Mouse (Mus musculus): ENCODE data around the gene Capn10.
A peak's percentile ranks its signal among the peaks of the same experiment; 100 is the strongest.
"Not testable (repeated sequence)": the region's sequence is repeated elsewhere in the genome, so short reads cannot be mapped to it uniquely, and the experiment has no call there.

The Capn10 gene

DNA sequence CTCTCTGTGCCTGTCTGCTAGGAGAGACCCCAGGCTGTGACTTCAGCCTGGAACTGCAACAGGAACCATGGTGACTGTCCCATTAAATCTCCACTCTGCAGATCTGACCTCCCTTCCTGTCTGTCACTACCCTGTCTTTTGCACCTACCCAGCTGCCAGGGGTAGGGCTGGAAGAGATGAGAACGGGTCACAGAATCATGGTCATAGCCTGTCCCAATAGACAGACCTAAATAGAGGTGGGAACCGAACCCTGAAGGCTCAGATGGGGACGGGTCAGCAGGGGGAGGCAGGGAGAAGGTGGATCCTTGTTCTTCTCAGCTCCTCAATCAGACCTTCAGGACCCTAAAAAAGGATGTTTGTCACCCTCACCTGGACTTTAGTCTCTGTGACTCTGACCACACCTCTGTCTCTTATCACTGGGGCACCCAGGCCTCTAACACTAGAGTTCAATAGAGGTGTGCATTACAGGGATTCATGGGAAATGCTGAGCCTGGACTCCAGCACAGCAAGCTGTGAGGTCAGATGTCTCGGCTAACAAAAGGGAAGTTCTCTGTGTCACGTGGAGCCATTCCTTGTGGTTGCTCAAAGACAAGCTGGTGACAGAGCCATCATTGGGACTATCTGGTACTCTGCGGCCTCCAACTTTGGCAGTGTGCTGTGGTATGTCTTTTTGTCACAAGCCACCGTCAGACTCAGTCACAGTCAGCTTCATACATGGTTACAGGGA is 13.5 kb upstream of the Capn10 start:
- DNase-seq, result peak; percentile 42

DNA sequence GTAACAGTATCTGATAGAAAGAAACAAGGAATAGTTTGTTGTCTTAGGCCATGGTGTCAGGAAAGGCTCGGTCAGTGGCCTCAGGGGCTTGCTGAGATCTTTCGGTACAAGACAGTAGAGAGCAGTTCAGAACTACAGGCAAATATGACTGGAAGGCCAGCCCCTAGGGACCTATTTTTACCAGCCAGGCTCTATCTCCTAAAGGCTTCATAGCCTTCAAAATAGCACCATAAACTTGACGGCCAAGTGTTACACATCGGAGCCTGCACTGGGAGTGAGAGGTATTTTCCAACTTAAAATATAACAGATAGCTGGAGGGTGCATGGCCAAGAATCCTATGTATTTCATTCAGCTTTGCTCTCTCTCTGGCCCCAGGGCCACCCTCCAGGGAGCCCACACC is 12.7 kb upstream of the Capn10 start:
- DNase-seq, result no peak

DNA sequence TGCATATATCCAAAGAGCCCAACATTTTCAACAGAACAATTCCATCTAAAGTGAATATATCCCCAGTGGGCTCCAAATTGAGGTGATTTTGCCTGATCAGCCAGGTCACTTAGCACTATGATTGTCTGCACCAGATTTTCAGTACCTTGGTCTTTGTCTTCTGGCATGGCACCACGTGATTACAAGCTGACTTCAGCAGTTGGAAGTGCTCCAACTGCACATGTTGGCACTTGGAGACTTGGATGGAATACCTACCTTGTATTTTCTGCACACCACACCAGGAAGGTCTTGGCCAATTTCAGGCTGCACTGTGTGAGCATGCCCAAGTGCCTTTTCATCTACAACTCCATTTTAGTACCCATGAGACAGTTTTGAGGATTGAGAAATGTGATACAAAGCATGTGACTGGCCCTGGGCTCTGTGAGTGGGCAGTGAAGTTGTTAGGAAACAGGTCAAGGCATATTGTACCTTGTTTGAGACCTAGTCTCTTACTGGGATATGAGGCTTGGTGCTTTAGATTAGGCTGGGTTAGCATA is 3.9 kb upstream of the Capn10 start:
- DNase-seq, result no peak

DNA sequence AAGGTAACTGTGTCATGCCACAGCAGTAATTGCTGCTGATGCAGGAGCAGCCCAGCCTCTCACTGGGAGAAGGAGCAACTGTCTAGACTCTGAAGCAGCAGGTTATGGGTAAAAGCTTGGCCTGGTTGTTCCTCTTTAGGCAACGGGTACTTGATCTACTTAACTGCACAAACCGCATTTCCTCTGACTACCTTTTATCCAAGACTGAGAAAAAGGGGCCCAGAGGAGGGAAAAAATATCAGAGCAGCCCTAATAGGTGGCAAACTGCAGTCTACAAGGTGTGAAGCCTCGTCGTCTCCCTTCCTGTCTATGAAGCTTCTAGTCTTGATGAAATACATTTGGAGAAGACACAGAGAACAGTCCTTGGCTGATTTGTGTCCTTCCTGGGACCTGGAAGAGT is 565 bp upstream of the Capn10 start:
- DNase-seq, result no peak

DNA sequence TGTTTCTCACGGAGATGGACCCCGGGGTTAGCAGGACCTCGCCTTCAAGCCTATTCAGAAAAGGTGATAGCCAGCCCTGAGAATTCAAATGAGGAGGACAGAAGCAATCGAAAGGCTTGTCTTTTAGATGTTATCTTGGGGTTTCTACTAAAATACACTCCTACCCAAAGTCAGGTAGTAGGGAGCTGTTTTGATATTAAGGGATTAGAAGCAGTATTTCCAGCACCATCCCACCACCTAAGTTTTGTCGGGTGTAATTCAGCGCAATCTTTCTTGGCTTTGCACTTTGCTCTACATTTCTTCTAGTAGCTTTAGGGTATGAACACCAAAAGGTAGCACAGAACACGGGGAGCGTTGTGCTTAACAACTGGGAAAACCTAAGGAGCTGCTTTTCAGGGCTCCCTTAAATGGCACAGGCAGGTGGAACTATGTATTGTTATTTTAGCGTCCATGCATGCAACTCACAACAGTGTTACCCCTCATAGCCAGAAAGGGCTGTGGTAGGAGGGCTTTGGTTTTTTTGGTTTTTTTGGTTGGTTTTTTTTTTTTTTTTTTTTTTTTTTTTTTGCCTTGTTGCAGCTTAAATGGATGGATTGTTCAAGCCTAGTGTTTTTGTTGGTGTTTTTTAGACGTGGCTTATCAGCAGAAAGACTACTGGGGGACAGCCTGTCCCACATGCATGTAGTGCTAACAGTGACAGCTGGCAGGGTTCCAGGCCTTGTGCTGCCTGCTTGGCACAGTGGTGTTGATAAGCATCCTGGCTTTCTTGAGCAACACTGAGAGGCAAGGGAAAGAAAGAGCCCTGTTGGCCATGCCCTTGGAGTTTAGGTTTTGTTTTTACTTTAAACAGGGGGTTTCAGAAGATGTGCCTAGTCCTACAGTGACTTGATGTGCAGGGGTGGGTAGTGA is 1.1 kb downstream of the Capn10 start:
- peak; percentile 66 for DNase-seq

DNA sequence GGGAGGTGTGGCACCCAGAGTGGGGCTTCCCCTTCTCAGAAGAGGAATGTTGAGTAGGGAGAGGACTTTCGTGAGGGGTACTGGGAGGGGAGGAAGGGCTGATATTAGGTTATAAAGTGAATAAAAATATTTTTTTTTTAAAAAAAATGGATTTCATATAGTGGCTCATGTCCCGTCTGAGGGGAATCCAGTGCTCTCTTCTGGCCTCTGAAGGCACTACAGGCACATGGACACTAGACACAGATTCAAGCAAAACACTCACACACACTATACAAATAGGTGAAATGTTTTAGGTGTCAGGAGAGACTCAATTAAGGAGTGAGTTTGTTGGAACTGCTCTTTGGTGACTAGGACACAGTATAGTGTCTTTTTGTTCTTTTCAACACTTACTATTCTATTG is 1.8 kb downstream of the Capn10 start:
- DNase-seq, result no peak

DNA sequence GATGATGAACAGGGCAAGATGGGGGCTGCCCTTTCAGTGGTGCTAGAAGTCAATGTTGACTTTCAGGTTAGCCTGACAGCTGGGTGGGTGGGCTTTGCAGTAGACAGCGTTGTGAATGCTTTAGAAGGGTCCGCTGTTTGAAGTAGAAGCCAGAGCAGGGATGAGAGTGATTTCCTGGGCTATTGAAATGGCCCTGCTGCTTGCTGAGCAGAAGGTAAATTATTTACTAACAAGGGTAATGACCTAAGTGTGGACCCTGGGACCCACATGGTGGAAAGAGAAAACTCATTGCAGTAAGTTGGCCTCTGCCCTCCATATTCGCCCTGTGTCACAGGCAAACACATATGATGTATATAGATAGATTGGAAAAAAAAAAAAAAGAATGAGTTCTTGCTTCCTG is 2.3 kb downstream of the Capn10 start:
- DNase-seq, result no peak

DNA sequence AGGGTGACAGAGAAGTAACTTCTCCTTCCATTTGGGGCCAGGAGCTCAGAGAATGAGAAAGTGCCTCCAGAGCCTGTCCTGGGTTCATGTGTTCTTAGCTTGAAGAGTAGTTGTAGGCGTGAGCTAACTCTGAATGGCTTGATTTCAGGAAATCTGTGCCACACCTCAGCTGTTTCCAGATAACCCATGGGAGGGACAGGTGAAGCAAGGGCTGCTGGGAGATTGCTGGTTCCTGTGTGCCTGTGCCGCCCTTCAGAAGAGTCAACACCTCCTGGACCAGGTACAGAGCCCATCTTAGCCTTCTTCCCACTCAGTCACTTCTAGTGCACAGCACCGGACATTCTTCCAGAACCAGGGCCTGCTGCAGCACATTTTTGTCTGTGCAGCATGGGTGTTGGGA is 3.6 kb downstream of the Capn10 start:
- no peak for DNase-seq

DNA sequence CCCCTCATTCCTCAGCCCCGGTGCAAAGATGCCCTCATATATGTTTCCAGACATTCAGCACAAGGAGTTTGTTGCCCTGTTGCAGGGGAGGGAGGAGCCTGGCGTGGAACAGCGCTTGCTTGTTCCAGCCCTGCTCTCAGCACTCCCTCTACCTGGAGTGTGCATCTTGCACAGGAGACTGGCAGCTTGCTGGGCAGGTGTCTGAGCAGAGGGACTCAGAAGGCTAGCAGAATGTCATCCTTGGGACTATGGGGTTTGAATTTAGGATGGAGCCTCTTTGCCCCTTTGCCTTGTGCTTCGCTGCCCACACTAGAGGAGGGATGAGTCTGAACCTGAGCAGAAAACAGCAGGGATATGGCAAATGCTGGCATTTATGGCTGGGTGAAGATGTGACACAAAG is 5.6 kb downstream of the Capn10 start:
- no peak for DNase-seq

DNA sequence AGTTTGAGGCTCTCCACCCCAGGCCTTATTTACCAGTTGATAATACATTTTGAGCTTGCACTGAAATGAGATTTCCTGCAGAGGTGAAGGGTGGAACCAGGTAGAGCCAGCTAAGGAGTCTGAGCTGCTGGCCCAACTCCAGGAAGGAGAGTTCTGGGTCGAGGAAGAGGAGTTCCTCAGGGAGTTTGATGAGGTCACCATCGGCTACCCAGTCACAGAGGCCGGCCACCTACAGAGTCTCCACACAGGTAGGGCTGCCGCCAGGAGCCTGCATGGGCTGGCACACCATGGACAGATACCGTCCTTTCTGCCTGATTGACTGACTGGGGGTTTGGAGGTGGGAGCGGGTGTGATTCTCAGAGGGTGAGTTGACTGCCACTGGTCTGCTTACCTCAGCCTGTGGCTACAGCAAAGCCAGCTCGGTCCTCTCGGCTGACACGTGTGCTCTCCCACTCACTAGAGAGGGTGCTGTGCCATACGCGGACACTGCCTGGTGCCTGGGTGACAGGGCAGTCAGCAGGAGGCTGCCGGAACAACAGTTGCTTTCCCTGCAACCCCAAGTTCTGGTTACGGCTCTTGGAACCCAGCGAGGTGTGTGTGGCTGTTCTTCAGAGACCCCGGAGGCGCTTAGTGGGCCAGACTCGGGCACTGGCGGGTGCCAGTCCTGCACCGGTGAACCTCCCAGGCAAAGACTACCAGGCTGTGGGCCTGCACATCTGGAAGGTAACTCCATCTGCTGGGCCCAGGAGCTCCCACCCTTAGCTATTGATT is 9.2 kb downstream of the Capn10 start:
- no peak for DNase-seq

DNA sequence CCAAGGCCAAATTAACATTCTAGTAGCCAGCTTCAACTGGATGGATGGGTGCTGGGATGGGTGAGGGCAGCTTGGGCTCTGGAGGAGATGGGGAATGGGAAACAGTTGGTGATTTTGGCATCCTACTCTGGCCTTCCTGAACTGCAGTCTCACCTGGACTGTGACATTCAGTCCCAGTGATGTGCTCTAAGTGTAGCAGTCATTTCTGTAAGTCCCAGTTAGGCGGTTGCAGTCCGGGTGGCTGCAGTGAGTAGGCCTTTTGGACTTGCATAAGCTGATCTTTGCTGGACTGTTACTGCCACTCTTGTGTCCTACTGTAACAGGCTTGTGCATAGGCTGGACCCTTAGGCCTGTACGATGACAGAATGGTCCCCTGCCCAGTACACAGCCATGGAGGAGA is 13.8 kb downstream of the Capn10 start:
- DNase-seq, result no peak

DNA sequence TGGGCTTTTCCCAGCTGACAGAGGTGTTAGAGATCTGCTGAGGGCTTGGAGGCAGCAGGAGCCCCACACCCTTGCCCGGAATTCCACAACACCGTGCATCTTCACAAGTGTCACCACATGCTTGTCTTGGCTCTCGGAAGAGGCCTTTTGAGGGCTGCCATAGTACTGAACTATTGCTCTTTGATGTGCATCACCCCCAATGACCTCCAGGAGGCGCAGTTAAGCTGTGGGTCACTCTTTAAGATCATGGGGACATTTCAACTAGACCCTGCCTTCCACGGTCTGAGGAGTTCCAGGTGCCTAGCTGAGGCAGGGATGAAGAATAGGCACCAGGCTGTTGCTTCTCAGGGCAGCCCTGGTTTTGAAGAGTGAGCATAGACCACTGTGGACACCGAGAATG is 15.2 kb downstream of the Capn10 start:
- peak; percentile 46 for DNase-seq

DNA sequence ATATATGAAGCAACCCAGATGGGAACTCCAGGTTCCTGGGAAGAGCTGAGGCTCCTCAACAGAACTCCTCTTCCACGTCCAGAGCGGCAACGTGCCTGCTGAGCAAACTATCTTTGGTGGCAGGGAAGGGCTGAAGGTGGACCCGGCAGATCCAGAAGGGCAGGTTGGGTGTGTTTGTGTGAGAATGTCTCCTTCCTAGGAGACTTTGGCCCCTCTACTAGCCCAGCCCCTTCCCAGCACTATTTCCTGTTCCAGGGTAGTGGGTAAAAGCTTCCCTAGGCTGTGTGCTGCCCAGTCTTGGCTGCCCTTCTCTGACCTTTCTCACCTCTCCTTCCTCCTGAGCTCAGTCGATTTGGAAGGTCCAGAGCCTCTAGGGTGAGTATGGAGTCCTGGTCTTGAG is 16.4 kb downstream of the Capn10 start, which contains the start of gene Gpr35:
Gene Gpr35 (plus strand): TSS at position 259 of the 400 bp plus-strand sequence.
- DNase-seq, result no peak

DNA sequence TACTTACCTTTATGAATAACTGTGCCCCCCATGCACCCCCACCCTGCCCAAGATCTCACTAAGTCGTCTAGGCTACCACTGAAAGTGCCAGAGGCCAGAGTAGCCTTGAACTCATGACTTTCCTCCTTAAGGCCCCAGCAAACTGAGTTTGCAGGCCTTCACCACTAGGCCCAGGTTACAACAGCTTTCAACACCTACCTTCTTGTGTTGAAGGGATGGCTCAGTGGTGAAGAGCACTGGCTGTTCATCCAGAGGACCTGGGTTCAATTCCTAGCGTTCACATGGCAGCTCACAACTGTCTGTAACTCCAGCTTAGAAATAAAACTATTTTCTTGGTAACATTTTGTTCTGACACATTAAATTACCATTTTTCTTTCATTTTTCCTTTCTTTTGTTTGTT is 19.5 kb downstream of the Capn10 start:
- DNase-seq, result no peak

DNA sequence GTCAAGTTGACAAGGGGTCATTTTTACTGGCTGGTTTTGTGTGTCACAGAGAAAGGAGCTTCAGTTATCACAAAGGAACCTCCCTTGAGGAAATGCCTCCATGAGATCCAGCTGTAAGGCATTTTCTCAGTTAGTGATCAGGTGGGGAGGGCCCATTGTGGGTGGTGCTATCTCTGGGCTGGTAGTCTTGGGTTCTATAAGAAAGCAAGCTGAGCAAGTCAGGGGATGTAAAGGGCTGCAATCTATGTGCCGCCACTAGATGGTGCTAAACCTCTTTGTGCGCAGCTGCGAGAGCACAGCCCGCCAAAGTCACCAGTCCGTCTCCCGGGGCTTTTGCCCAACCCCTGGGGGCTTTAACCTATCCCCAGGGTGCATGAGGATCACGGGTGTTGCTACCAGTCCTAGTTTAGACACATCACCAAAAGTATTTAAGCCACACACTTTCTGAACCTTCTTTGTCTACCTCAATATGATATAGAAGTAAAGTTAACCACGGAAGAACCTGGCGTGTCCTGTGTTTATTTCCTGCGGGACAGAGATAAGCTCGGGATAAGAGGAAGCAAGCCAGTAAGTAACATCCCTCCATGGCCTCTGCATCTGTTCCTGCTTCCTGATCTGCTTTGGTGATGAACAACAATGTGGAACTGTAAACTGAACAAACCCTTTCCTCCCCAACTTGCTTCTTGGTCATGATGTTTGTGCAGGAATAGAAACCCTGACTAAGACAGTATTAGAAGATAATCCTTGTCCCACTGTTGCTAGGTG is 22.6 kb downstream of the Capn10 start:
- DNase-seq, result peak; percentile 89

DNA sequence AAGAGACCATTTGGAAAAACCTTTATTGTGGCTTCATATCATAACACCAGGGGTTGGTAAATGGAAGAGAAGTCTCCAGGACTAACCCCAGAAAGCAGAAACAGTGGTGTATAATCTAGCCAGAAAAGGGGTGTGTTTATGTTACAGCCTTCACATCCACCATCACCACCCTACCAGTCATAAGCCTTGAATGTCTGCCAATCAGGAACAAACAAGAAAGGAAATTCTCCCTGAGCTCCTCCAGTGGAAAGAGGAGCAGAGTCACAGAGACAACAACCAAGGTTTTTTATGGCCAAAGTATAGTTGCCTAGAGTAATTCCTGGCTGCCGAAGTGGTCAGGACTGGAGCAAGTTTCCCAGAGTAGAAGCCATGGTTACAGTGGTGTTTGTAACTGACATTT is 24.8 kb downstream of the Capn10 start:
- DNase-seq, result peak; percentile 43

DNA sequence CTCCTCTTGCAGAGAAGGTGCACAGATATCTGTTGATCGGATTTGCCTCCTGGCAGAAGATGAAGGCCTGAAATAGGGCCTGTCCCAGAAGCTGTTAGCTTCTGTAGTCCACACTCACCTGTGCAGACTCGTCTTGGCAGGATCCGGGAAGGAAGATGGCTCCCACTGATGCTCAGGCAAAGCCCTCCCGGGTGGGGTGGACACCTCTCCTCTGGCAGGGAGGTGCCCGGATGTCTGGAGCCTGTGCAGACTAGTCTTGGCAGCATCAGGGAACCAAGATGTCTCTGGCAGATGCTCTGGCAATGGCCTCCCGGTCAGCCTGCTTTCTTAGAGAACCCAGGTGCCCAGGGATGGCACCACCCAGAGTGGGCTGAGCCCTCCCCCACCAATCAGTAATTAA is 36.6 kb downstream of the Capn10 start:
- not testable (repeated sequence) for DNase-seq

DNA sequence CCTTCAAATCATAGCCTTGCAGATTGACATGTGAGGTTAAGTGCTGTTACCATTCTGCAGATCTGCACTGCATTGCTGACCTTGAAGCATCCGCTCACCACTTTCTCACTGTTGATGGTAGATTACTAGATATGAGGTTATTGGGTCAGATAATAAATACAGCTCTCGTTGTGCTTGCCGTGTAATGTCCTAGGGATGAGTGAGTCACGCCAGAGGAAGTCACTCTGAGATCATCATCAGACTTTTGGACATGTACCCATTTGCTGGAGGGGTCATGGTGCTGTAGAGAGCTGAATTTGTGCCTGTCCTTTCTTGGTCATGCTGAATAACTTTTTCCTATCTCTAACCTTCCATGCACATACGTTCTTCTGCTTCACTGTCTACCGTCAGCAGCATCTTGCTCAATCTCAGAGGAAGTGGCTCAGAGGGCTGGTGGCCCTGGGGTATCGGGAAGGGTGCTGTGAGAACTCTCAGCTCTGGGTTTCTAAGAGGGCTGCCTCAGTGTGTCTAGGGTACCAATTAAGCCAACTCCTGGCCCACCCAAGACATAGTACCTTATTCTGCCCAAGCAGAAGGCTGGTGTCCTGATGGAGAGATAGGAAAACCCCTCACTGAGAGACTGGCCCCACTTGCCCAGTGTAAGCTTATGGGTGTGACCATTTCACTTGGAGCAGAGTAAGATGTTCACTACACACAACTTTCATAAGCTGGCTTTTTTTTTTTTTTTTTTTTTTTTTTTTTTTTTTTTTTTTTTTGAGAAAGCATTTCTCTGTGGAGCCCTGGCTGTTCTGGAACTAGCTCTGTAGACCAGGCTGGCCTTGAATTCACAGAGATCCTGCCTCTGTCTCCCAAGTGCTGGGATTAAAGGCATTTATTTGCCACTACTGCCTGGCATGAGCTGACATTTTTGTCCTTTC is 38.0 kb downstream of the Capn10 start:
- DNase-seq, result peak; percentile 52

DNA sequence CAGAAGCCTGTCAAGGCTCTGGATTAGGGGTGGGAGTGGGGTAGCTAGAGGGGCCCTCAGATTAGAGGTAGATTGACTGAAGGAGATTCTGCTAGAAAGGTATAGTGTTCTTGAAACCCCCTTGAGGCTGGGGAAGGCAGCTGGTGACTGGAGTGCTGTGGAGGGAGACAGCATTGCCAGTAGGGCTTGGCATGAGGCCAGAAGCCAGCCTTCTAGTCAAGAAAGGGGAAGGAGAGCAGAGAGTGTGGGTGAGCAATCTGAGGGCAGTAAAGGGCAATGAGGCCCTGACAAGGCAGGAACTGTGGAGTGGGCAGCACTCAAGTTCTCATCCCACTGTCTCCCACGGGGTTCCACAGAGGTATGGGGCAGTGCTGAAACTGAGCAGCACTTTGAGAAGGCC is 38.7 kb downstream of the Capn10 start:
- DNase-seq, result peak; percentile 65

DNA sequence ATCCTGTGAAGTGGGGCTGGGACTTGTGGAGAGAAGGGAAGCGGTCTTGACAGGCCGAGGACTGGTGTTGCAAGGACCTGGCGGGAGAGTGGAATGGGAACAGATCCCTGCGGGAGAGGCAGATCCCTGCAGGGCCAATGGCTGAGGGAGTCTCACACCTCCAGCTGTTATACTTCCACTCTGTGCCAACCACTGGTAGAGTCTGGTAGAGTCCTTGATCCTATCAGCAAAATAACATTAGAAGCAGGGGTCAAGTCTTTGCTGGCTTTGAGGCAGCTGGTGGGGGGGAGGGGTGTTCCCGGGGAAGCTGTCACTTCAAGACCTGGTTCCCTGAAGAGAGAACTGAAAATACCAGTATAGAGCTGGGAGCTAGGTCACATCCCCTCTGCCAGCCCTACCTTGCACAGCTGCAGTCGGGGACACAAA is 42.0 kb downstream of the Capn10 start:
- DNase-seq, result peak; percentile 53

DNA sequence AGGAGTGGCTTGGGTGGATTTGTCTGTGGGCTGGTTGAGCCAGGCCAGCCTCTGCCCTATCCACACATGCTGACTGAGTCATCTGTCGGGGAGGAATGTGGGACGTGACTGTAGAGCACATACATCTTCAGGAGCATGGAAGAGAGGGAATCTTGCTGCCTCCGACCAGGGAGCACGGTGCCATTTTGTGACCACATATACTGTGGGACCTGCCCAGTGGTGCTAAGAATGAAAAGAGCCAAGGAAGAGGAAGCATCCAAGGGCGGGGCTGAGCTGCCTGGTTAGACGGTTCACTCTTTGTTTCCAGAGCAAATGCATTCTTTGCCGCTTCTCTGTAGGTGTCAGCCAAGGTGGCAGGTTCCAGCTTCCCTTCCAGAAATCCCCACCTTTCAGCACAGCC is 44.5 kb downstream of the Capn10 start:
- DNase-seq, result peak; percentile 55
